Mouse (Mus musculus): ENCODE data around the gene Gm37419.

The Gm37419 gene

GRCm38 (mm10) chr16:23988466-23989208, at the start of gene Gm37419, which contains the start of gene Bcl6:
Gene Gm37419, plus strand, starts transcription at chr16:23988482.
Gene Bcl6, minus strand, starts transcription at chr16:23988852.
- no peak for DNase-seq (ENCODE audit: low read depth)

GRCm38 (mm10) chr16:23944801-23945200, 43.5 kb upstream of the Gm37419 start:
- no peak for DNase-seq (ENCODE audit: low read depth)

- DNase-seq (ENCODE audit: low read depth) = no peak
Measured at GRCm38 (mm10) chr16:23947654-23948053, 40.6 kb upstream of the Gm37419 start.

- no peak for DNase-seq (ENCODE audit: low read depth)
Measured at GRCm38 (mm10) chr16:23952101-23952727, 36.1 kb upstream of the Gm37419 start.

- no peak for DNase-seq (ENCODE audit: low read depth)
Measured at GRCm38 (mm10) chr16:23953189-23953958, 34.9 kb upstream of the Gm37419 start.

GRCm38 (mm10) chr16:23953959-23954260, 34.4 kb upstream of the Gm37419 start:
- DNase-seq (ENCODE audit: low read depth) = no peak

GRCm38 (mm10) chr16:23958938-23959337, 29.3 kb upstream of the Gm37419 start:
- DNase-seq (ENCODE audit: low read depth) = no peak

GRCm38 (mm10) chr16:23962401-23962800, 25.9 kb upstream of the Gm37419 start:
- no peak for DNase-seq (ENCODE audit: low read depth)

GRCm38 (mm10) chr16:23963896-23964668, 24.2 kb upstream of the Gm37419 start:
- no peak for DNase-seq (ENCODE audit: low read depth)

- no peak for DNase-seq (ENCODE audit: low read depth)
Measured at GRCm38 (mm10) chr16:23964706-23965367, 23.4 kb upstream of the Gm37419 start.

- no peak for DNase-seq (ENCODE audit: low read depth)
Measured at GRCm38 (mm10) chr16:23966066-23966465, 22.2 kb upstream of the Gm37419 start.

GRCm38 (mm10) chr16:23967301-23967700, 21.0 kb upstream of the Gm37419 start:
- DNase-seq (ENCODE audit: low read depth) = no peak

GRCm38 (mm10) chr16:23968888-23969287, 19.4 kb upstream of the Gm37419 start:
- DNase-seq (ENCODE audit: low read depth) = no peak

- no peak for DNase-seq (ENCODE audit: low read depth)
Measured at GRCm38 (mm10) chr16:23969919-23970318, 18.4 kb upstream of the Gm37419 start.

- no peak for DNase-seq (ENCODE audit: low read depth)
Measured at GRCm38 (mm10) chr16:23972126-23972740, 16.0 kb upstream of the Gm37419 start.

GRCm38 (mm10) chr16:23972901-23973300, 15.4 kb upstream of the Gm37419 start:
- no peak for DNase-seq (ENCODE audit: low read depth)

- DNase-seq (ENCODE audit: low read depth) = no peak
Measured at GRCm38 (mm10) chr16:23973635-23974367, 14.5 kb upstream of the Gm37419 start.

- no peak for DNase-seq (ENCODE audit: low read depth)
Measured at GRCm38 (mm10) chr16:23976196-23976595, 12.1 kb upstream of the Gm37419 start.

- DNase-seq (ENCODE audit: low read depth) = no peak
Measured at GRCm38 (mm10) chr16:23977732-23978131, 10.6 kb upstream of the Gm37419 start.

- DNase-seq (ENCODE audit: low read depth) = no peak
Measured at GRCm38 (mm10) chr16:23978495-23978894, 9.8 kb upstream of the Gm37419 start.
